In genomic region chr7:100926311-100926923, GRCm38 (mm10) we compare ENCODE assay signal across 8 mouse cellular contexts. TPM values are rescaled to one million over a fixed set of nuclear protein-coding genes. Genes with fewer than 3 reads are reported as not detected.
DNase-seq lines count a peak whose midpoint lies in the region; ATAC-seq lines count a peak whose summit lies in the region.

No protein-coding gene starts in this region.

- 18% methylated on average over 12 of the region's 12 CpGs for WGBS in stomach, embryonic 14.5 days

- H3K4me3 ChIP-seq in stomach, embryonic 14.5 days (ENCODE audit: low read depth, low read length), result peak overlapping the region; percentile 85

- H3K36me3 ChIP-seq in stomach, embryonic 14.5 days (ENCODE audit: control insufficient read depth, insufficient read depth, low read length), result peaks cover 26% of the 10 kb centered on the region

- peak; percentile 47 for DNase-seq in embryo, embryonic 10 days (ENCODE audit: low spot score)
- no peak for DNase-seq in embryo, embryonic 9.5 days (ENCODE audit: extremely low spot score)
- peak; percentile 57 for DNase-seq in right cerebral cortex, adult 18-20 months
- no peak for DNase-seq in right cerebral cortex, postnatal 14 days
- peak; percentile 77 to 81 for DNase-seq in layer of hippocampus, adult 8-10 months (ENCODE audit: low spot score in 2 of 2)
- no peak for DNase-seq in spleen, postnatal 14 days (ENCODE audit: low spot score in 2 of 2)
- DNase-seq in thymus, postnatal 14 days, result no peak

- peak overlapping the region; percentile 52; the same call in 1 of the 2 replicates for H3K27ac ChIP-seq in stomach, embryonic 14.5 days (ENCODE audit: low read length)

- no peaks in the 10 kb centered on the region for H3K9me3 ChIP-seq in stomach, embryonic 14.5 days (ENCODE audit: control insufficient read depth, low read depth, low read length)

- H3K27me3 ChIP-seq in stomach, embryonic 14.5 days (ENCODE audit: control insufficient read depth, insufficient read depth, low read length), result no peaks in the 10 kb centered on the region

- peaks cover 76% of the 10 kb centered on the region for H3K4me1 ChIP-seq in stomach, embryonic 14.5 days (ENCODE audit: control insufficient read depth, insufficient read depth, low read length)

- peak overlapping the region; percentile 97 for H3K4me2 ChIP-seq in stomach, embryonic 14.5 days (replicated peaks; ENCODE audit: low read depth, low read length)

- ATAC-seq in stomach, embryonic 14.5 days (ENCODE audit: insufficient number of reproducible peaks, insufficient read depth, low FRiP score, low read depth), result no peak

- peak overlapping the region; percentile 50 for H3K9ac ChIP-seq in stomach, embryonic 14.5 days (replicated peaks; ENCODE audit: low read depth, low read length)

RNA-seq across cellular contexts. Expression of gene Arhgef17, which starts 5.5 kb away (rescaled TPM):
- 100 to 1,000 TPM; 149 to 173 (median 162) TPM for total RNA-seq in layer of hippocampus, adult 8-10 months (2022)
- polyA plus RNA-seq in stomach, embryonic 14.5 days (2014; fragmentation: Nextera tagmentation; extraction: Ambion mirVana), result 13.7 and 14.1 TPM in 2 replicates

RNA-seq across cellular contexts. Expression of gene P2ry6, which starts 48.0 kb away (rescaled TPM):
- total RNA-seq in layer of hippocampus, adult 8-10 months (2022), result 1 to 10 TPM; 3.1 to 8.7 (median 6.5) TPM
- 7.3 and 7.8 TPM in 2 replicates for polyA plus RNA-seq in stomach, embryonic 14.5 days (2014; fragmentation: Nextera tagmentation; extraction: Ambion mirVana)

Comparison
In these comparisons a context has a peak if more than half of its experiments do, and no peak if none do; other contexts are left out.
1. DNase-seq: peak in embryo, embryonic 10 days (single experiment), right cerebral cortex, adult 18-20 months (single experiment) and layer of hippocampus, adult 8-10 months (2 of 2); none in embryo, embryonic 9.5 days (single experiment), right cerebral cortex, postnatal 14 days (single experiment), spleen, postnatal 14 days (0 of 2) and thymus, postnatal 14 days (single experiment).